In the genomic region with DNA sequence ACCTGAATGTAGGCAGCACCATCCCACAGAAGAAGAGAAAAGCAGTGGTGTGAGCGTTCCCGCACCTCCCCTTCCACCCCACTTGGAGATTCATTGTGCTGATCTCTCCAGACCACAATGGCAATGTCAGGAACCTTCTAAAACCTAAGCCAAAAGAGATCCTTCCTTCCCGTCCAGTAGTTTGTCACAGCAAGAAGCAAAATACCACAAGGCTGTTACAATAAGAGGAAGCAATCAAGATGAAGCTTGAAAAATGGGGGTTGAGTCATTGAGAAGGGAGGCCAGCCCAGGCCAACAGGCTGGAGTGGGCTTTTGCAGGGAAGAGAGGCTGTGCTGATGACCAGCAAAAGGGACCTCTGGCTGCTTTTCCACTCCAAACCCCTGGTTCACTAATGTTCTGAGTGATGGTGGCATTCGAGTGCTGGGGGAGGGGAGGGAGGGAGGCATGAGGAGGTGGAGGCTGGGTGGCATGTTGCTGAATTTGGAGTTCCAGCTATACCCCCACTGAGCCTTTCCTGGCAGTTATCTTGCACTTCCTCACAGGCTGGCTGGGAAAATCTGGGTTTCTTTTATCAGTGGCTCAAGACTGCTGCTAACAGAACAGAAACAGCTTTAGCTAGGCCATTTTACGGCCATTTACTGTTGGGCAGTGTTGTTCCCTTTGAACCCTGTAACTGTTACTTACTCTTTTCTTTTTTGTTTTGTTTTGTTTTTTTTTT, we compare ENCODE assay signal across 19 mouse cellular contexts. TPM values are rescaled to one million over a fixed set of nuclear protein-coding genes. Genes with fewer than 3 reads are reported as not detected.
DNase-seq lines count a peak whose midpoint lies in the region; ATAC-seq and TF ChIP-seq lines count a peak whose summit lies in the region.
"Had no signal": no experiment of that assay in that cellular context is flagged by ENCODE, and none has a peak within 500 bp of the region (broad histone marks: within the 10 kb centered on the region; RNA-seq: fewer than 3 reads in every experiment).

No protein-coding gene starts in this region.

- ATAC-seq in liver, embryonic 12.5 days, result no peak
- ATAC-seq: Patski had no signal

- WGBS in liver, embryonic 12.5 days (ENCODE audit: insufficient replicate concordance), result 31% methylated on average over 5 of the region's 5 CpGs

- peak; percentile 95 for DNase-seq in heart, adult 11 months
- no peak for DNase-seq in heart, postnatal 10 days
- no peak for DNase-seq in liver
- DNase-seq in urinary bladder, postnatal 4 days (ENCODE audit: low spot score in 2 of 2), result no peak
- DNase-seq in urinary bladder, postnatal 14 days (ENCODE audit: low spot score), result no peak
- DNase-seq: adrenal gland, postnatal 36 days; cerebellum, adult 11 months; cerebellum, postnatal 36 days; gastrocnemius, postnatal 25 days; kidney, postnatal 10 days; retina, postnatal 1 day had no signal

- no peak overlapping the region for H3K4me3 ChIP-seq in liver, embryonic 12.5 days
- no peak overlapping the region for H3K4me3 ChIP-seq in embryonic fibroblast, embryonic 13.5 days (ENCODE audit: insufficient read depth, low read length)
- H3K4me3 ChIP-seq in megakaryocyte, embryonic 14.5 days (replicated peaks), result peak overlapping the region; percentile 80
- H3K4me3 ChIP-seq: midbrain, embryonic 12.5 days; myocyte had no signal

- H3K4me1 ChIP-seq in liver, embryonic 12.5 days, result peaks cover 36% of the 10 kb centered on the region
- H3K4me1 ChIP-seq in embryonic fibroblast, embryonic 13.5 days (ENCODE audit: control insufficient read depth, insufficient read depth, low read length), result peaks cover 8% of the 10 kb centered on the region; the same call in 1 of the 2 replicates
- peaks cover 36% of the 10 kb centered on the region for H3K4me1 ChIP-seq in megakaryocyte, embryonic 14.5 days
- H3K4me1 ChIP-seq: midbrain, embryonic 12.5 days had no signal

- H3K9me3 ChIP-seq in liver, embryonic 12.5 days (replicated peaks), result no peaks in the 10 kb centered on the region
- H3K9me3 ChIP-seq in megakaryocyte, embryonic 14.5 days, result no peaks in the 10 kb centered on the region
- H3K9me3 ChIP-seq: midbrain, embryonic 12.5 days had no signal

- TF ChIP-seq POLR2A in embryonic fibroblast, embryonic 13.5 days (IDR thresholded peaks at IDR 0.05; ENCODE audit: low read depth, low read length), result no peak

- peak overlapping the region; percentile 3; the same call in 1 of the 2 replicates for H3K27ac ChIP-seq in liver, embryonic 12.5 days
- H3K27ac ChIP-seq in embryonic fibroblast, embryonic 13.5 days (ENCODE audit: insufficient read depth, low read length), result peak overlapping the region; percentile 4; the same call in 1 of the 2 replicates
- H3K27ac ChIP-seq: liver, embryonic 14.5 days; midbrain, embryonic 12.5 days had no signal

- no peak overlapping the region for H3K9ac ChIP-seq in liver, embryonic 12.5 days
- H3K9ac ChIP-seq: liver, embryonic 14.5 days; midbrain, embryonic 12.5 days had no signal

- no peaks in the 10 kb centered on the region for H3K27me3 ChIP-seq in liver, embryonic 12.5 days (replicated peaks)
- H3K27me3 ChIP-seq in megakaryocyte, embryonic 14.5 days (replicated peaks), result peaks cover 17% of the 10 kb centered on the region
- H3K27me3 ChIP-seq: CH12.LX; midbrain, embryonic 12.5 days; Patski had no signal

- H3K4me2 ChIP-seq in liver, embryonic 12.5 days, result no peak overlapping the region
- H3K4me2 ChIP-seq: midbrain, embryonic 12.5 days had no signal

- no peak for TF ChIP-seq CTCF in embryonic fibroblast, embryonic 13.5 days (IDR thresholded peaks at IDR 0.05; ENCODE audit: borderline replicate concordance, insufficient read depth, low read length)

- intact Hi-C loops in heart, postnatal 10 days (cut with DNase I), result no loop called here

- H3K36me3 ChIP-seq in liver, embryonic 12.5 days, result no peaks in the 10 kb centered on the region
- H3K36me3 ChIP-seq in megakaryocyte, embryonic 14.5 days (replicated peaks; ENCODE audit: low read length), result no peaks in the 10 kb centered on the region
- H3K36me3 ChIP-seq: midbrain, embryonic 12.5 days had no signal

RNA-seq across cellular contexts. Expression of a gene that starts 12.1 kb away (rescaled TPM):
- 10 to 100 TPM; 43.6 to 45.8 TPM for total RNA-seq in heart, postnatal 10 days (2021)
- 97.0 and 97.7 TPM in 2 replicates for polyA plus RNA-seq in liver, embryonic 12.5 days (2016; fragmentation: Nextera tagmentation; extraction: Ambion mirVana)
- 51.1 and 55.1 TPM in 2 replicates for polyA plus RNA-seq in embryonic fibroblast, embryonic 13.5 days (2011; ENCODE audit: insufficient read length, low read depth, missing spikeins)
- 6.5 and 12.8 TPM in 2 replicates for polyA plus RNA-seq in megakaryocyte, embryonic 14.5 days (2012; ENCODE audit: insufficient read depth, low replicate concordance)

RNA-seq across cellular contexts. Expression of a gene that starts 48.4 kb away (rescaled TPM):
- total RNA-seq in heart, postnatal 10 days (2021), result 10 to 100 TPM; 25.1 to 29.6 TPM
- 4.1 and 5.2 TPM in 2 replicates for polyA plus RNA-seq in liver, embryonic 12.5 days (2016; fragmentation: Nextera tagmentation; extraction: Ambion mirVana)
- 45.7 and 58.6 TPM in 2 replicates for polyA plus RNA-seq in embryonic fibroblast, embryonic 13.5 days (2011; ENCODE audit: insufficient read length, low read depth, missing spikeins)
- 18.5 and 31.9 TPM in 2 replicates for polyA plus RNA-seq in megakaryocyte, embryonic 14.5 days (2012; ENCODE audit: insufficient read depth, low replicate concordance)

RNA-seq across cellular contexts. Expression of a gene that starts 59.1 kb away (rescaled TPM):
- 1 to 10 TPM; 3.7 to 3.9 TPM for total RNA-seq in heart, postnatal 10 days (2021)
- 11.1 and 11.7 TPM in 2 replicates for polyA plus RNA-seq in liver, embryonic 12.5 days (2016; fragmentation: Nextera tagmentation; extraction: Ambion mirVana)
- 3.7 and 4.1 TPM in 2 replicates for polyA plus RNA-seq in embryonic fibroblast, embryonic 13.5 days (2011; ENCODE audit: insufficient read length, low read depth, missing spikeins)
- 0.54 and 2.6 TPM in 2 replicates for polyA plus RNA-seq in megakaryocyte, embryonic 14.5 days (2012; ENCODE audit: insufficient read depth, low replicate concordance)
